Mouse (Mus musculus): ENCODE results near the gene Pnck.
A peak's percentile ranks its signal among the peaks of the same experiment; 100 is the strongest.

Pnck gene

DNA sequence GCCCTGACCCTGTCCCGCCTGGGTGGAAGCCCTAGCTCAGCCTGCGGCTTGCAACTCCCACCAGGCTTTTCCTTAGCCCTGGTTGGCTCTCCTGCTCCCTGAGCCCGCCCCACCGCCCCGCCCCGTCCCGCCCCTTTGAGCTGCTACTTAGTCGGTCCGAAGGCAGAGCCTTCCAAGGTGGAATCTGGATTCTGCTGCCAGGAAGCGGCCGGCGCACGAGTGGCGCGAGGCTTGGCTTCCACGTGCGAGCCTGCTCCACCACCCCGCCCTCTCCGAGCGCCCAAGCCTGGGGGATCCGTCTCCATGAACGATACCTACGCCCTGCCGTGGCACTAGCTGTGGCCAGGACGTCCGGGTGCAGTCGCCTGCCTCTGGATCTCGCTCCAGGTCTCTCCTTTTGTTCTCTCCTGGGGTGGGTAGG is 20.7 kb downstream of the Pnck start, which contains the start of gene Dusp9:
Dusp9 (plus strand) TSS at position 165 of the 421 bp plus-strand sequence.
- peak; percentile 76 for DNase-seq

DNA sequence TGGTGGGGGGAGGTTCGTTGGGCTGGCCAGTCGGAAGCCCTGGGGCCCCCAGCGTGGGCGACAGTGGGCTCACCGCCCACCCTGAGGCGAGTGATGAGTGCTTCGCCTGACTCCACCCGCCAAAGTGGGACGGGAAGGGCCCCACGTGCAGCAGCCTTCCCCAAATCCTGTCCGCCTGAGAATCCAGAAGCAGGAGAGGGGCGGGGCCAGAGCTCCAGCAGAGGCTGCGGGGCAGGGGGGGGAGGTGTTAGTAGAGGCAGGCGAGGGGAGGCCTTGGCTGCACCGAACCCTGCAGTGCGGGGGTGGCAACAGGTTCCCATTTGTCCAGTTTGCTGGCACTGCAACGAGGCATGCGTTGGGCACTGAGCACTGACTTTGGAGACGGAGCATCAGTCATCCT is 22.5 kb downstream of the Pnck start:
- DNase-seq, result peak; percentile 29

- peak; percentile 37 for DNase-seq
Measured at GRCm38 (mm10) chrX:73635425-73635824, 24.5 kb downstream of the Pnck start.

GRCm38 (mm10) chrX:73626981-73627380 is 32.9 kb downstream of the Pnck start:
- DNase-seq, result no peak

- no peak for DNase-seq
Measured at GRCm38 (mm10) chrX:73619890-73620289, 40.0 kb downstream of the Pnck start.

- no peak for DNase-seq
Measured at GRCm38 (mm10) chrX:73619401-73619800, 40.5 kb downstream of the Pnck start.

DNA sequence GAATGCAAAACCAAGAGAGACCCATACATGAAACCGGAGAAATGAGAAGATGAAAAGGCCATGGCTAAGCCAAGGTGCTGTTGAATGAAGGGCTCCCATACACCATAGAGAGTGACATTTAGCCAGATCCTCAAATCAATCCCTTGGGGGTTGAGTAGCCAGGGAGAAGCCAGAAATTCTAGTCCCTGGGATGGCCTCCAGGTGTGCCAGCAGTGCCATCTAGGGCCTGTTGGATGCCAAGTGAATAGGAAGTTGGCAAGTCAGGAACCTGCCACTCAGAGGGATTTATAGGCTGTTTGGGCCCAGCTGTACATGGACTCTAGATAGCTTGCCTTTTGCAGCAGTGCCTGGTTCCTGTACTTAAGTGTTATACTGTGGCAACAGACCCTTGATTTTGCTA is 44.0 kb downstream of the Pnck start:
- no peak for DNase-seq

- no peak for DNase-seq
Measured at GRCm38 (mm10) chrX:73613665-73614064, 46.3 kb downstream of the Pnck start.
